Mouse (Mus musculus): ENCODE measurements around the gene Gabrb2. TPM values are rescaled to one million over a fixed set of nuclear protein-coding genes. Genes with fewer than 3 reads are reported as not detected.

Gabrb2 gene
- 48.1 and 49.9 TPM in 2 replicates for polyA plus RNA-seq (2012; rRNA removed)

GRCm38 (mm10) chr11:42418996-42419782 lies at the start of gene Gabrb2:
Gene Gabrb2, plus strand, starts transcription at chr11:42419757.
- Histone ChIP-seq H3K4me1 (ENCODE audit: control insufficient read depth, insufficient read depth, low read length) (no peaks in the 10 kb centered on the region), H3K4me3 (ENCODE audit: insufficient read depth, low read length) (peak within 1 kb of the TSS; percentile 75), H3K27ac (ENCODE audit: insufficient read depth, low read length) (peak within 1 kb of the TSS; percentile 94)
- no peak for TF ChIP-seq POLR2A (IDR thresholded peaks at IDR 0.05; ENCODE audit: extremely low read depth, insufficient read depth, low read length)

- no peak overlapping the region for H3K4me3 ChIP-seq (ENCODE audit: insufficient read depth, low read length)
- no peaks in the 10 kb centered on the region for H3K4me1 ChIP-seq (ENCODE audit: control insufficient read depth, insufficient read depth, low read length)
- H3K27ac ChIP-seq (ENCODE audit: insufficient read depth, low read length), result no peak overlapping the region
- TF ChIP-seq POLR2A (IDR thresholded peaks at IDR 0.05; ENCODE audit: extremely low read depth, insufficient read depth, low read length) (no peak), CTCF (IDR thresholded peaks at IDR 0.05; ENCODE audit: extremely low read depth, insufficient read depth, low read length) (no peak)
These were observed 40.6 kb upstream of the Gabrb2 start for GRCm38 (mm10) chr11:42378983-42379382.

- Histone ChIP-seq H3K4me1 (ENCODE audit: control insufficient read depth, insufficient read depth, low read length) (no peaks in the 10 kb centered on the region), H3K27ac (ENCODE audit: insufficient read depth, low read length) (no peak overlapping the region), H3K4me3 (ENCODE audit: insufficient read depth, low read length) (no peak overlapping the region)
- no peak for TF ChIP-seq POLR2A (IDR thresholded peaks at IDR 0.05; ENCODE audit: extremely low read depth, insufficient read depth, low read length)
- TF ChIP-seq CTCF (IDR thresholded peaks at IDR 0.05; ENCODE audit: extremely low read depth, insufficient read depth, low read length), result no peak
These were observed 33.1 kb upstream of the Gabrb2 start for GRCm38 (mm10) chr11:42386486-42386885.

- H3K4me1 ChIP-seq (ENCODE audit: control insufficient read depth, insufficient read depth, low read length), result no peaks in the 10 kb centered on the region
- TF ChIP-seq POLR2A (IDR thresholded peaks at IDR 0.05; ENCODE audit: extremely low read depth, insufficient read depth, low read length) (no peak), CTCF (IDR thresholded peaks at IDR 0.05; ENCODE audit: extremely low read depth, insufficient read depth, low read length) (no peak)
- H3K27ac ChIP-seq (ENCODE audit: insufficient read depth, low read length), result no peak overlapping the region
- H3K4me3 ChIP-seq (ENCODE audit: insufficient read depth, low read length), result no peak overlapping the region
These were observed 28.8 kb upstream of the Gabrb2 start for GRCm38 (mm10) chr11:42390682-42391290.

- Histone ChIP-seq H3K27ac (ENCODE audit: insufficient read depth, low read length) (no peak overlapping the region), H3K4me1 (ENCODE audit: control insufficient read depth, insufficient read depth, low read length) (no peaks in the 10 kb centered on the region), H3K4me3 (ENCODE audit: insufficient read depth, low read length) (no peak overlapping the region)
- TF ChIP-seq POLR2A (IDR thresholded peaks at IDR 0.05; ENCODE audit: extremely low read depth, insufficient read depth, low read length) (no peak), CTCF (IDR thresholded peaks at IDR 0.05; ENCODE audit: extremely low read depth, insufficient read depth, low read length) (no peak)
These were observed 26.1 kb upstream of the Gabrb2 start for GRCm38 (mm10) chr11:42393451-42393850.

GRCm38 (mm10) chr11:42419791-42420633 lies 455 bp downstream of the Gabrb2 start:
- H3K27ac ChIP-seq (ENCODE audit: insufficient read depth, low read length), result peak overlapping the region; percentile 94
- 0 out of 2 replicates have a peak, but pooled peaks cover 2% of the 10 kb centered on the region for H3K4me1 ChIP-seq (ENCODE audit: control insufficient read depth, insufficient read depth, low read length)
- H3K4me3 ChIP-seq (ENCODE audit: insufficient read depth, low read length), result peak overlapping the region; percentile 75
- peak; percentile 64; the same call in 1 of the 2 replicates for TF ChIP-seq POLR2A (IDR thresholded peaks at IDR 0.05; ENCODE audit: extremely low read depth, insufficient read depth, low read length)
- no peak for TF ChIP-seq CTCF (IDR thresholded peaks at IDR 0.05; ENCODE audit: extremely low read depth, insufficient read depth, low read length)

- peaks cover 2% of the 10 kb centered on the region; the same call in 1 of the 2 replicates for H3K4me1 ChIP-seq (ENCODE audit: control insufficient read depth, insufficient read depth, low read length)
- peak overlapping the region; percentile 75 for H3K4me3 ChIP-seq (ENCODE audit: insufficient read depth, low read length)
- TF ChIP-seq CTCF (IDR thresholded peaks at IDR 0.05; ENCODE audit: extremely low read depth, insufficient read depth, low read length), result no peak
- TF ChIP-seq POLR2A (IDR thresholded peaks at IDR 0.05; ENCODE audit: extremely low read depth, insufficient read depth, low read length), result 0 out of 2 replicates have a peak, but pooled peaks have one; percentile 59
- peak overlapping the region; percentile 68; the same call in 1 of the 2 replicates for H3K27ac ChIP-seq (ENCODE audit: insufficient read depth, low read length)
These were observed 1.3 kb downstream of the Gabrb2 start for GRCm38 (mm10) chr11:42420634-42421470.

- H3K4me1 ChIP-seq (ENCODE audit: control insufficient read depth, insufficient read depth, low read length), result peaks cover 2% of the 10 kb centered on the region; the same call in 1 of the 2 replicates
- H3K4me3 ChIP-seq (ENCODE audit: insufficient read depth, low read length), result peak overlapping the region; percentile 75; the same call in 1 of the 2 replicates
- TF ChIP-seq POLR2A (IDR thresholded peaks at IDR 0.05; ENCODE audit: extremely low read depth, insufficient read depth, low read length) (no peak), CTCF (IDR thresholded peaks at IDR 0.05; ENCODE audit: extremely low read depth, insufficient read depth, low read length) (peak; percentile 63)
- H3K27ac ChIP-seq (ENCODE audit: insufficient read depth, low read length), result no peak overlapping the region
These were observed 3.7 kb downstream of the Gabrb2 start for GRCm38 (mm10) chr11:42423231-42423630.
